ENCODE assay signal across 8 mouse cellular contexts in the genomic region with DNA sequence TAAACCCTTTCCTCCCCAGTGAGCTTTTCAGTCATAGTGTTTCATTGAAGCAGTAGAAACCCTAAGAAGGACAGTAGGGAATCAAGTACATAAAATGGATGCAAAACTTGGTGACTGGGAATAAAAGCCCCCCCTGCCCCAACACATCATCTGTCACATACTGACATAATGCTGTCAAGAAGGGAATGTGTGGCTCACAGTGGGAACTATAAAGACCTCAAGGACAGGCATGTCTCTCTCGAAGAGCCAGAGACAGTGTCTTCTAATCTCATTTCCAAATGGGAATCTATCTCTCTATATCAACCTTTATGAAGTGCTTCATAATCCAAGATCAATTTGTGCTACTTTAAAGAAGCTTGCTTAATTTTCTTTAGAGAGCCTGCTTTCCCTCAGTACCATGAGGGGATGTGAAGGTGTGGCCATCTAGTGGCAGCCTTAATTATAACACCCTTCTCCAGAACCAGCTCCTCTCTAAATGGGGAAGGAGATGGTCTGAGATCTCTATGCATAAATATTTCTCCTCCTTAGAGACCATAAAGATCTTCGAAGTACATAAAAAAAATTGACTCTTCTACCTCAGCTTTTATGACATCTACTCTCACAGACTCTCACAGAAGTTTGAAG.
DNase-seq lines count a peak whose midpoint lies in the region; ATAC-seq lines count a peak whose summit lies in the region.

No protein-coding gene starts in this region.

- H3K9me3 ChIP-seq in intestine, embryonic 14.5 days (ENCODE audit: control insufficient read depth, low read length): no peaks in the 10 kb centered on the region
- no peaks in the 10 kb centered on the region for H3K9me3 ChIP-seq in intestine, embryonic 16.5 days (ENCODE audit: control insufficient read depth, low read length)
- no peaks in the 10 kb centered on the region for H3K9me3 ChIP-seq in forebrain, embryonic 11.5 days (ENCODE audit: control insufficient read depth, low read length)
- no peaks in the 10 kb centered on the region for H3K9me3 ChIP-seq in hindbrain, embryonic 12.5 days (replicated peaks)

- no peak overlapping the region for H3K9ac ChIP-seq in intestine, embryonic 14.5 days (ENCODE audit: low read length)
- no peak overlapping the region for H3K9ac ChIP-seq in intestine, embryonic 16.5 days (ENCODE audit: low read depth, low read length)
- no peak overlapping the region for H3K9ac ChIP-seq in forebrain, embryonic 11.5 days (ENCODE audit: low read length)
- H3K9ac ChIP-seq in hindbrain, embryonic 12.5 days: no peak overlapping the region

- H3K27me3 ChIP-seq in intestine, embryonic 14.5 days (replicated peaks; ENCODE audit: control insufficient read depth, insufficient read depth, low read length): no peaks in the 10 kb centered on the region
- H3K27me3 ChIP-seq in intestine, embryonic 16.5 days (replicated peaks; ENCODE audit: control insufficient read depth, insufficient read depth, low read length): no peaks in the 10 kb centered on the region
- no peaks in the 10 kb centered on the region for H3K27me3 ChIP-seq in forebrain, embryonic 11.5 days (ENCODE audit: control insufficient read depth, insufficient read depth, low read length)
- no peaks in the 10 kb centered on the region for H3K27me3 ChIP-seq in hindbrain, embryonic 12.5 days
- H3K27me3 ChIP-seq in splenic B cell, adult 2 months (ENCODE audit: control insufficient read depth, insufficient read depth, low read length, poor library complexity, severe bottlenecking): no peaks in the 10 kb centered on the region; the same call in 1 of the 2 replicates

- no peak overlapping the region for H3K27ac ChIP-seq in intestine, embryonic 14.5 days (ENCODE audit: low read depth)
- H3K27ac ChIP-seq in intestine, embryonic 16.5 days (ENCODE audit: low read length): no peak overlapping the region
- no peak overlapping the region for H3K27ac ChIP-seq in forebrain, embryonic 11.5 days (ENCODE audit: low read depth, low read length)
- H3K27ac ChIP-seq in hindbrain, embryonic 12.5 days: no peak overlapping the region

- H3K36me3 ChIP-seq in intestine, embryonic 14.5 days (ENCODE audit: control insufficient read depth, insufficient read depth, low read length): no peaks in the 10 kb centered on the region
- H3K36me3 ChIP-seq in intestine, embryonic 16.5 days (ENCODE audit: control insufficient read depth, insufficient read depth, low read length): no peaks in the 10 kb centered on the region
- no peaks in the 10 kb centered on the region for H3K36me3 ChIP-seq in forebrain, embryonic 11.5 days (ENCODE audit: control insufficient read depth, insufficient read depth, low read length)
- no peaks in the 10 kb centered on the region for H3K36me3 ChIP-seq in hindbrain, embryonic 12.5 days
- H3K36me3 ChIP-seq in splenic B cell, adult 2 months (ENCODE audit: control insufficient read depth, insufficient read depth, low read length, poor library complexity, severe bottlenecking): no peaks in the 10 kb centered on the region

- no peak overlapping the region for H3K4me3 ChIP-seq in intestine, embryonic 14.5 days (ENCODE audit: low read depth, low read length)
- no peak overlapping the region for H3K4me3 ChIP-seq in intestine, embryonic 16.5 days (ENCODE audit: low read length)
- no peak overlapping the region for H3K4me3 ChIP-seq in forebrain, embryonic 11.5 days (ENCODE audit: low read depth, low read length)
- H3K4me3 ChIP-seq in hindbrain, embryonic 12.5 days: no peak overlapping the region

- no peaks in the 10 kb centered on the region for H3K4me1 ChIP-seq in intestine, embryonic 14.5 days (replicated peaks; ENCODE audit: control insufficient read depth, insufficient read depth, low read length)
- no peaks in the 10 kb centered on the region for H3K4me1 ChIP-seq in intestine, embryonic 16.5 days (ENCODE audit: control insufficient read depth, insufficient read depth, low read length)
- no peaks in the 10 kb centered on the region for H3K4me1 ChIP-seq in forebrain, embryonic 11.5 days (replicated peaks; ENCODE audit: control insufficient read depth, insufficient read depth, low read length)
- H3K4me1 ChIP-seq in hindbrain, embryonic 12.5 days: no peaks in the 10 kb centered on the region

- H3K4me2 ChIP-seq in intestine, embryonic 14.5 days (ENCODE audit: low read length): peak overlapping the region; percentile 11; the same call in 1 of the 2 replicates
- H3K4me2 ChIP-seq in intestine, embryonic 16.5 days (ENCODE audit: low read depth, low read length): no peak overlapping the region
- no peak overlapping the region for H3K4me2 ChIP-seq in forebrain, embryonic 11.5 days (ENCODE audit: low read depth, low read length, severe bottlenecking)
- no peak overlapping the region for H3K4me2 ChIP-seq in hindbrain, embryonic 12.5 days (replicated peaks)

- DNase-seq in intestine, embryonic 14.5 days (ENCODE audit: low spot score): no peak
- peak; percentile 50 for DNase-seq in adrenal gland, postnatal 14 days
- DNase-seq in forebrain, embryonic 11.5 days (ENCODE audit: low spot score): no peak
- DNase-seq in layer of hippocampus, postnatal 14 days (ENCODE audit: low spot score in 2 of 2): peak; percentile 43 to 73
- peak; percentile 51 for DNase-seq in mesoderm, embryonic 11.5 days (ENCODE audit: low read depth, low spot score)
- DNase-seq in splenic B cell, adult 2 months (ENCODE audit: low read depth, low spot score): peak; percentile 55

- WGBS in intestine, embryonic 14.5 days: 25% methylated on average over 2 of the region's 2 CpGs
- 32% methylated on average over 2 of the region's 2 CpGs for WGBS in intestine, embryonic 16.5 days
- WGBS in forebrain, embryonic 11.5 days: 43% methylated on average over 2 of the region's 2 CpGs
- WGBS in hindbrain, embryonic 12.5 days: 34% methylated on average over 2 of the region's 2 CpGs

- peak; percentile 70; the same call in 1 of the 2 replicates for ATAC-seq in intestine, embryonic 14.5 days (replicated peaks; ENCODE audit: low FRiP score, low TSS enrichment, low read depth)
- ATAC-seq in intestine, embryonic 16.5 days: no peak
- ATAC-seq in forebrain, embryonic 11.5 days (replicated peaks; ENCODE audit: low FRiP score): peak; percentile 78; the same call in 1 of the 2 replicates
- peak; percentile 72; the same call in 1 of the 2 replicates for ATAC-seq in hindbrain, embryonic 12.5 days (ENCODE audit: low FRiP score)

Comparison
In these comparisons a context has a peak if more than half of its experiments do, and no peak if none do; other contexts are left out.
1. DNase-seq: peak in adrenal gland, postnatal 14 days (single experiment), layer of hippocampus, postnatal 14 days (2 of 2), mesoderm, embryonic 11.5 days (single experiment) and splenic B cell, adult 2 months (single experiment); none in intestine, embryonic 14.5 days (single experiment) and forebrain, embryonic 11.5 days (single experiment).